Mouse (Mus musculus) cerebellum, adult 9-11 months (tissue): ENCODE data around the gene Igfbp7.

Experiments
- DNase-seq: peaks from one replicate; pipeline ENCODE4 v3.0.0; 2022

The Igfbp7 gene

DNA sequence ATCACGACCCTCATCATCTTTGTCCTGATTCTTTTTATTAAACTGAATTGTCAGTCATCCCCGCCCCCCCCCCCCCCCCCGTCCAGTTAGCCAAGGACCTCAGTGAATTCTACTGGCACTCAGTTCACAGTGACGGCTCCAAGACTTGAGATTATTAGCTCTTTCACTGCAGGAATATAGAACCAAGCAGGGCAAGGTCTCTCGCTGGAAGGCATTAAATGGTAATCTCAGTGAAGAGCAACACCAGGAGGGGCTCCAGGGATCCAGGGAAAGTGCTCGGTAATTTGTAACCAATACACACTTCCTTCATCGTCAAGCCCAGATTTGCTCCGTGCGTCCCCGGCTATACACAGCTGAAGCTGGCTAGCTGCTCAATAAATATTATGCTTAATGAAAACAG is 2.9 kb downstream of the Igfbp7 start:
- DNase-seq = no peak

DNA sequence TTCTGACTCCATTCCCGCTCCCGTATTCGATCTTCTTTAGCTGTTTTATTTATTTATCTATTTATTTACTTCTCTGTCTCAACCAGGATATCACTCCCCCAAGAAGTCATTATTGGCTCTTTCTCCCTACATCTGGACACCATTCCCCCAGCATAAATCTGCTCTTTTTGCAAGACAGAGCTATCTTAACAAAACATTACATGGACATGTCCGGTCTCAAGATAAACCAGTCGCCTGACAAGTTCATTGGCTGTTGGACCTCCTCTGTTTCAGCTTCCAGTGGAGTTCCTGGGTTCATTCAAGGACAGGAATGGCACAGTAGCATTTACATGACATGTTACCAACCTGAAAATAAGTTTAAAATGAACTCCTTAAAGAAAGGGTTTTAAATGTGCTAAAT is 4.9 kb downstream of the Igfbp7 start:
- DNase-seq = no peak

DNA sequence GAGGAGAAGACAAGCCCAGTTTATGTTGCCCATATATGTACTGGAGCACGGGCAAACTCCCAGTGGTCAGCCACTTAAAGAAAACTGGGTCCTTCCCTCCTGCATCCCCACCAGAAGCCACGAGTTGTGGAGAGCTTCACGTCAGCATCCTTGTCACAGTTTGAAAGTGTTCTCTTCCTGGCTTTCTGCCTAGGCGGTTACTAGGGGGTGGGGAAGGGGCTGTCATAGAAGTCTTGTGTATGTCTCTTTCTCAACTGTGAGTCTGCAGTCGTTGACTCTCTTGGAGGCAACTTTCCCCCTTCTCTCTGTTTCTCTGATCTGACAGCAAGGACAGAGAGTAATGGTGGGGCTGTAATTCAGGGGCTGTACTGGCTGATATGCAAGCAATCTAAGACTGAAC is 5.7 kb downstream of the Igfbp7 start:
- no peak for DNase-seq

DNA sequence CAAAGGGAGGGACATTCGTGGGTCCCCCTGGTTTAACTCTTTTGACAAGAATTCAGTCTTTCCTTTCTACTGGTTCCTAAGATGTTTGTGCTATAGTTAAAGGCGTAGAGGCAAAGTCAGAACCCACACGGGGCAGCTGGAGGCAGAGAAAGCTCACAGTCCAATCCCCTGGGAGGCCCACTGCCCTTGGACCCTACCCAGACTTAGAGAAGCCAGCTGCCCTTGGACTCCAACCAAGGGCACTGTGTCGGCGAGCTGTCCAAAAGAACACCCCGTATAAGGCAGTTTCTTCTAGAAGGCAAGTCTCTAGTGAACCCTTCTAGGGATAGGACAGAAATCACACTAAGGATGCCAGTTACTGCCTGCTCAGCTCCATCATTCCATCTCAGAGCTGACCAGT is 7.0 kb downstream of the Igfbp7 start:
- DNase-seq = no peak

DNA sequence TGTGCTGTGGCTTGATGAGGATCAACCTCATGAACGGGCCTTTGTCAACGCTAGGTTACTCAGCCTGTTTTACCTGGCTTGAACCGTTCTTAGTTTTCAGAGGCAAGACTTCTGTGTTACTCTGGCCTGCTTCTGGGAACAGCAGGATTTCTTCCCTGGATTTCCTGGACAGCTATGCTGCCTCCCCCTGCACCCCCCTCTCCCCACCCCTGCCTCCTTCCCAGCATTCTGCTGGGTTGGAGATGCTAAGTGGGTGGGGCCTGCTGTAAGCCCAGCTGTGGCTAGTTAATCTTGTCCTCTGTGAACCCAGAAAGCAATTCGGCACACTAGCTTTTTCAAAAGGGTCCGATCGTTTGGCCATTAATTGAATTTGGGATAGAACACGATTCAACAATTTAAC is 7.7 kb downstream of the Igfbp7 start:
- no peak for DNase-seq

DNA sequence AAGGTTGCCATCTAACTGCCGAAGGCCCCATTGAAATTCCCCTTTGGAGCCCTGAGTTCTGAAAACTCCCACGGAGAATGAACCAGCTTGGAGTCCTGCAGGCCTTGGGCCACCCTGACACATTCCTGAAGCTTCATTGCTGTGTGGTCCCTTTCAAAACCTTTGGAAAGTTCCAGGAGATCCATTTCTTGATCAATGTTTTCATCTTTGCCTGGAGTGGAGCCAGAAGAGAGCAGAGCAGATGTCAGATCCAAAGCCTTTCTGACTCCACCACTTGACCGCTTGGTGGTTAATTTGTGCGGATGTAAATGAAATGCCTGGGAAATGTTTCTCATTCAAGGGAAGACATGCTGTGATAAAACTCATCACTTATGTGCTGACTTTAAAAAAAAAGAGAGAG is 8.8 kb downstream of the Igfbp7 start:
- DNase-seq = no peak

DNA sequence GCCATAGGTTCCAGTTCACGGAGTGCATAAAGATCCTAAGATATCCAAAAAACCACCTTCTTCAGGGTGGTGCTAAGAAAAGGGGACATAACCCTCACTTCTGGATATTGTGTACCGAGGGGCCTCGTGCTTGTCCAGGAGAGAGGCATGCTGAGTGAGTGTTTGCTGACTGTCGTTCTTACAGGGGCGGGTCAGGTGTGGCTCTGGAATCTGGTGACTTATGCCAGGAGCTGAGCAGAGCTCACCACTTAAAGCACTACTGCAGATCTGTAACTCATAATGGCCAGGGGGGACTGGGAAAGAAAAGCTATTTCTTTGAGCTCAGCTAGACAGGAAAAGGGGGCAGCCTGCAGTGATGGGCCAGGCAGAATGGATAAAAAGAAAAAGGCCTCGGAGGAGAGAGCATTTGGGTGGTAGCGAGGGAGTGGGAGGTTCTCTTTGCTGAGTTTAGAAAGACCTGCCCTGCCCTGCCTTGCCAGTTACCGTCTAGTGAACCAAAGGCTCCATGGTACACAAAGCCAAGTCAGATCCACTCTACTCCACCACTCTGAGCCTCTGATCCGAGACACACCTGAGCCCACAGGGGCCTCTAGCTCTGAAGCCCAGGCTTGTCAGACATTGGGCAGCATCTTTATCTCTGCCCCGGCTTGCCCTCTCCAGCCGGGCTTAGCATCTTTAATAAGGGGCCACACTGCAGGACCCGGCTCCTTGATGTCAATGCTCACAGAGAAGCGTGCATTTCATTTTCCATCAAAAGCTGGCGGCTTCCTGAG is 9.4 kb downstream of the Igfbp7 start:
- DNase-seq = no peak

DNA sequence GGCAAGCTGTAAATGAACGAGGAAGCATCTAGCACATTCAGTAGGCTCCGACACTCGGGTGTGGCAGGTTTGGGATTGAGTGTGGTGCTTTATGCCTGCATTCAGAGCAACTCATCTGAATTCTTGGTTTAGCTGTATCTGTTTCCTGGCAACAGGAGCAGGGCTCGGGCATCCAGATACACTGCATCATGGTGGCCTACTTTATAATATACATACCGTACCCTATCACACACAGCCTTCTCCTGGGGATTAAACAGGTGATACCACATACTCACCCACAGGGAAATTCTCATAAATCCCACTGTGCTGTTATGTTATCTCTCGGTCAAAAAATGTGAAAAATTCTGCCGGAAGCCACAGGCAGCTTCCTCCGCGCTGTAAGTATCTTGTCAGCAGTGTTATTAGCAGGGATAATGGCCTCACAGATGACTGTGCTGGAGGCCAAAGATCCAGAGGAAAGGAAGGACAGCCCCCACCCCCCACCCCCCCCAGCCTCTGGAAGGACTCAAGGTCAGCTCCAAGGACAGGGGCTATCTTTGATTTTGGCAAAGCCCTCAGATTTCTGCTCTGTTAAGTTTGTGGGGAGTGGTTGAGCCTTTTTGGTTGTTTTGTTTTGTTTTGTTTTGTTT is 13.7 kb downstream of the Igfbp7 start:
- no peak for DNase-seq

DNA sequence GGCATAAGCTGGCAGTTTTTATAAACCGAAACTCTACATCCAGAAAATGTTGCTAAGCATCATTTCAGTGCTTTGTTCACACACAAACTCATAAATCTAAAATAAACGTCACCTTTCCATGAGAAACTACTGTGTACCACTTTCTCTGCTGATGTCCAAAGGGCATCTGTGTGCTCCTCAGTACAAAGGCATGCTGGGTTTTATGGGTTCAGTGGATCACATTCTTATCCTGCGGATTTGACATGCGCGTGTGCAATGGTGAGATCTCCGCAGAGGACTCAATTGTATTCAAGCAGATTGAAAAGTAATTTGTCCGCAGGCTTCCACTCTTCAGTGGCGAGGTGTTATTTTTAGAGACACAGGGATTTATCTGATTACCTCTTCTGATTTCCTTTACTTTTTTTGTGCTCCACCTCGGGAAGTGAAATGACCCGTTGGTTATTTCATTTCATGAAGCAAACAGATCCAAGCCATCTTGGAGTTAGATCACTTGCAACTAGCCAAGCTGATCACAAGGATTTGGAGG is 14.7 kb downstream of the Igfbp7 start:
- DNase-seq = no peak

DNA sequence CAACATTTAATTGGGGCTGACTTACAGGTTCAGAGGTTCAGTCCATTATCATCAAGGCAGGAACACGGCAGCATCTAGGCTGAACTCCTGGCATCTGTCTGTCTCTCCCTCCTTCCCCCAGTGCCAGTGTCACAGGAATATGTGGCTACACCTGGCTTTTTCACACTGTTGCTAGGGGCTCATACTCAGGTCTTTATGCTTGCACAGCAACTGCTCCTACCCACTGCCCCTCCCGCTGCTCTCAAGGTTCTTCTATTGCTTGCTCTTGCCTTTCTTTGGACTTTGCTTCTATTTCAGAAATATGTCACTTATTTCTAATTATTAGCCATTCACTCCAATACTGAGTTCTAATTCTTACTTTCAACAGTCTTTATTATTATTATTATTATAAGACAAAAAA is 17.6 kb downstream of the Igfbp7 start:
- no peak for DNase-seq

DNA sequence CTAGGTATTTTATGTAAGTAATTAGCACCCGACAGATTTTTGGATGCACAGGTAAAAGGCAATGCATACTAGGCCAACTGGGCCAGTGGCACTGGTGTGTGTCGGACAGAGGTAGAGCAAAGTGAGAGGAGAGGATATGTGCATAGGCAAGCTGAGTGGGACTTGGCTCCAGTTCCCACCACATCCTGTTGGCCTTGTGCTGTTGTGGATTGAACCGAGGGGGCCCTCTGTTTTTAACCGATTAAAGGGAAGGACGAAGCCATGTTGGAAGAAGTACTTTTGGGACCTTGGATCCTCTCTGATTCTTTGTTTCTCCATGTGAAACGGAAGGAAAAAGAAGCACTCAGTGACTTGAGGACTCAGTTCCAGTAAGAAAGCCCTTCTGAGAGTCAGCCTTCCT is 19.5 kb downstream of the Igfbp7 start:
- no peak for DNase-seq

DNA sequence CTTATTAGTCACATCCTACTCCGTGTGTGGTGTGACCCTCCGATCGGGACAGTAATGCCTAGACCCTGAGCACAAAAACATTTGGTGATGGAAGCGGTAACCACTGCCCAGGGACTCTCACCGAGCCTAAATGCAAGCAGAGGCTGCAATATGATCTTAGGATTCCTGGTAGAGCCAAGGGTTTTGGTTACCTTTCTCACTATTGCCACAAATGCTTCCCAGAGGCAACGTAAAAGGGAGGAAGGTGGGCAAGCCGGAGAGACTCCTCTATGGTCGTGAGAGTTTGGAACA is 20.5 kb downstream of the Igfbp7 start:
- DNase-seq = no peak

DNA sequence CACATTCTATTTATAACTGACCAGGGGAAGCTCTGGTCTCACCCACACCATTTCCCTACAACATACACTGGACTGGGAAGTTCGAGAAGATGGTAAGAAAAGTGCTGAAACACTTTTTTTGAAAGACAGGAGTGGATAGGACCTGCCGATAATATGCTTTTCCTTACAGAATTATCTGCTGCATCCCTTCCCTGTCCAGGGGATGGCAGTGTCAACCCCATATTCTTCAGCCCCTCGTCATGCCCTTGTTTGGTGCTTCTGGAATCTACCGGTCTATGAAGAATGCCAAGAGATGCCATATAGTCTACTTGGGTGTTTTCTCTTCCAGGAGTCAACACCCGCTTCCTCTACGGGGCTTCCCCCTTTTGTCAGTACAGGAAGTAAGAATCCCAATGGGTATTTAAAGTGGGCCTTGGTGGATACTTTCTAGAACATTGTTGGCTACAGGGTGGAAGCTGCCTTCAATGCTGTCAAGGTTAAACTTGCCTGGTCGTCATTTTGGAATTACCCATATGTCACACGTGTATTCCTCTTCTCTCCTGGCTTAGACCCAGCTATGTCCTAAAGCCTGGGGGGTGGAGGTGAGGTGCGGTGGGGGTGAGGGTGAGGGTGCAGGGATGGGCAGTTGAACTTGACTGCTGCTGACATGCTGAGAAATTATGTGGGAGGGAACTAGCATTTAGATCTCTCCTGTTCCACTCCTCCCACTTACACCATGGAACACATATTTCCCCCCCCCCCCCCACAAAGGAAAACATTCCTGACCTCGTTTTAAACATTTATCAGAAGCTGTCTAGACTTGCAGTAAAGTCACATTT is 21.0 kb downstream of the Igfbp7 start:
- no peak for DNase-seq

DNA sequence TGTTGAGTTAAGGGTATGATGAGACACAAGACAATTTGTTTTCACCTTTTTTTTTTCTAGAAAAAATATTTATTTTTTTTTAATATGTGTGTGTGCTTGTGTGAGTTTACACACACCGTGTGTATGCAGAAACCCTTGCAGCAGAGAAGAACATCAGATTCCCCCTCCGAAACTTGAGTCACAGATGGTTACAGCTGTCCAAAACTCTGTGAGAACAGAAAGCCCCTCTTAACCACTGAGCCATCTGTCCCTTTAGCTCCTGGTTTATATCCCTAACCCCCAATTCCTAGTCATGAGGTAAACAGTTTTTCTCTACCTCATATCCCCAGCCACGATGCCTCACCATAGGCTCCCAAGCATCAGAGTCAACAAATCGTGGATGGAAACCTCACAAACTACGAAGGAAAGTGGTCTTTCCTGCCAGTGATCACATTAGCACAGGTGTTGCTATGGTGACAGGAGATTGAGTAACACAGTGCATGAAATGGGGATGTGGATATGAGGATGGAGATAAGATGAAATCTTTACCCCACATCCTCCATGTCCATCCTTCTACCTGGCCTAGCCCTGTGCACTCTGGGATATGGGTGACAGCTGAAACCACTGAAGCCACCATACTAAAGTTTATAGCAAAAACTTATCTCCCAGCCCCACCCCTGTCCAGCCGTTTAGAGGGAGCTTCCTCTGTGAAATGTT is 21.8 kb downstream of the Igfbp7 start:
- no peak for DNase-seq

DNA sequence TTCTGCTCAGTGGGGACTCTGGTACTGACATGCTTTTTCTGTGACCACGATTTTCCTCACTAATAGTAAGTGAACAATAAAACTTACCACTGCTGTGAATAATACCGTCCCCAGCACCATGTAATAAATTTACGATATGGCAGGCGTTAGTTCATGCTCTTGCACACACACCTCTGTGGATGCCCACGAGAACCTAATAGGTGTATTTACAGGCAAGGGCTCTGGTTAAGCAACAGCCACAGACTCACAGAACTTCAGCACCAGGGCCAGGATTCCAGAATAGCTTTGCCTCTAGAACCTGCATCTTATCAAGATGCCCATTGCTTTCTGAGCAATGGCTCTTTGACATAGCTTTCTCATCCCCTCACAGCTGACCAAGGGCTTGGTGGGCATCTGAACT is 22.6 kb downstream of the Igfbp7 start:
- DNase-seq = no peak

DNA sequence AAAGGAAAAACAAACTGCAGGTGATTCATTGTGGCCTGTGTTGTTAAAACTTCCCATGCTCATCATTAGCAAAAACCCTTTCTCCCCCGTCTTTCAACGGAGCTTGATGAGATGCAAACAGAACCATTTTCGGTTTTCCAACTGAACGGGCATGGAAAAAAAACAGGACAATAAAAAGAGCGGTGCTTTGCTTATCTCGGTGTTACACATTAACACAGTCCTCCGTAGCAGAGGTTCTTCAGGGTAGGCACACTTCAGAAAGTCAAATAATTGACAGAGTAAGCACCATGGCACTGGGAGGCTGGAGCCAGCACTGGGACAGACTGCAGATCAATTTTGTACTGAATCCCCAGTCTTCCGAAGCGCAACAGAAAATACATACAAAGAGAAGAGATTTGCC is 23.1 kb downstream of the Igfbp7 start:
- DNase-seq = no peak

DNA sequence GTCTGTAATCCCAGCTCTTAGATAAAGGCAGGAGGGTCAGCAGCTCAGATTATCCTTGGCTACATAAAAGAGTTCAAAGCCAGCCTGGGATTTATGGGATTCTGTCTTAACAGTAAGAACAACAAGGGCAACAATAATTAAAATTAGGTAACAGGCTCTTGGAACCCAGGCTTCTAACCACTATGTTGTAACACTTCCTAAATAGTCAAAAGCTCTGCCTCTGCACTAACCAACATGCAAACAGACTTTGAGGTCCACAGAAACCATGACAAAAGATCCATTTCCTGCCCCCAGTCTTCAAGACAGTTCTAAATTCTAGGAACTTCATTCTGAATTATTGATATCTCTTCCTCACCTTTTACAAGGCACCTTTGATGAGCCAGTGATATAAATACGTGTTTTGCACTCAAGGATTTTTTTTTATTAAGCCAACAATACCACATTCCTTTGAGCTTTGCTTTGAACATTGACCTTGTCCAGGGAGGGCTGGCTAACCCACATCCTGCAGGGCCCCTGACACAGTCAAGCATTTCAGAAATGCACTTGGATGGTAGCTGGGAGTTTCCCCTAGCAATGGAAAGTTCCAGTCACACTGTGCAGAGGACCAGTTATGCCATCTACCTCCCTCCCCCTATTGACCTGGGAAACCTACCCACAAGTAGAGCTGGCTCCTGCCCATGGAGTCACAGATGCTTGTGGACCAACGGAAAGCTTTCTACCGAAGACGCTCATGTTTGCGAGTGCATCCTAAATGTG is 23.9 kb downstream of the Igfbp7 start:
- DNase-seq = no peak

DNA sequence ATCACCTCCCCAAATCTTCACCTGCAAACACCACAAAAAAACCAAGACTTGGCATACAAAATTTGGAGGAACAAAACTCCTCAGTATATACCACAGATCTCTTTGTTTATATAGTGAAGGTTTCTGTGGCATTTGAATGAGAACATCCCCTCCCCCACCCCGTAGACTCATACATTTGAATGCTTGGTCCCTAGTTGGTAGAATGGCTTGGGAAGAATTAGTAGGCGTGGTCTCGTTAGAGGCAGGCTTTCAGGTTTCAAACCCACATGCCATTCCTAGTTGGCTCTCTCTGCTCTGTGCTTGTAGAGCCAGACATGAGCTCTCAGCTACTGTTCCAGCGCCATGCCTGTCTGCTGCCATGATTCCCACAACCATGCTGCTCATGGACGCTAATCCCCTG is 26.2 kb downstream of the Igfbp7 start:
- DNase-seq = no peak

DNA sequence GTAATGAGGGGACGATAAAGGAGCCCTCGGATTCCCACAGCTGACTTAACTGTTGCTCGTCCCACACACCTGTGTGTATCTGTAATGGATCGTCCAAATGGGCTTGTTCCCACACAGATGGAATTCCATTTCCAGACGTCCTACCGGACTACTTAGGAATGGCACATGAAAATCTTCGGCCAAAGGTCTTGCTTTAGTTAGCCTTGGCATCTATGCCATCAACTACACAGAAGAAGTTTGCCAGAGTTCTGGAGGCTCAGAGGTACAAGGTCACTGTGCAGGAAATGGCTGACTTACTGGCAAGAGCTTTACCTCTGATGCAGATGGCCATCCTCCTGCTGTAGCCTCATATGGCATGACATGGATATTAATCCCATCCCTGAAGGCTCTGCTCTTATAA is 26.6 kb downstream of the Igfbp7 start:
- DNase-seq = no peak

DNA sequence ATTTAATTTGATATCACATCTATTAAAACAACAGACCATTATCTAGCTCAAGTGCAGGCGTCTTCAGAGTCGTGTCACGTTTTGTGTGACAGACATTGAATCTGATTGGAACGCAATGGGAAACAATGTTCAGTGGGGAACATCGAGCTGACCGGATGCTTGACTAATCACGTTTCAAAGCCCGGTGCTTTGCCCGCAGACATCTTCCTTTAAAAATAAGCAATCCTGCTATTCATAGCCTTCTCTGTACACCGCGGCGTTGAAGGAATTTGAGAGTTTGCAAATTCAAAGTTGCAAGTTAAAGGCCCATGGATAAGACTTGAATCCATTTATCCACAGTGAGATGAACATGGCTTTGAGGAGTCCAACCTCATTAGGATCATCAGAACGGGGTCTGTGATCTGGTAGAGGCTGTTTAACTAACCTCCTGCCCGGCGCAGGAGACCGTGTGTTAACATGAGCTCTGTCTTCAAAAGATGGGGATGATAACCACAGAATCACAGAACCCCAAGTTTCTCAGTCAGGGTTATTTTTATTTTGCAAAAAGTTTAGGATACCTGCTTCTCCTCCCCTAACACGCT is 27.4 kb downstream of the Igfbp7 start:
- no peak for DNase-seq

DNA sequence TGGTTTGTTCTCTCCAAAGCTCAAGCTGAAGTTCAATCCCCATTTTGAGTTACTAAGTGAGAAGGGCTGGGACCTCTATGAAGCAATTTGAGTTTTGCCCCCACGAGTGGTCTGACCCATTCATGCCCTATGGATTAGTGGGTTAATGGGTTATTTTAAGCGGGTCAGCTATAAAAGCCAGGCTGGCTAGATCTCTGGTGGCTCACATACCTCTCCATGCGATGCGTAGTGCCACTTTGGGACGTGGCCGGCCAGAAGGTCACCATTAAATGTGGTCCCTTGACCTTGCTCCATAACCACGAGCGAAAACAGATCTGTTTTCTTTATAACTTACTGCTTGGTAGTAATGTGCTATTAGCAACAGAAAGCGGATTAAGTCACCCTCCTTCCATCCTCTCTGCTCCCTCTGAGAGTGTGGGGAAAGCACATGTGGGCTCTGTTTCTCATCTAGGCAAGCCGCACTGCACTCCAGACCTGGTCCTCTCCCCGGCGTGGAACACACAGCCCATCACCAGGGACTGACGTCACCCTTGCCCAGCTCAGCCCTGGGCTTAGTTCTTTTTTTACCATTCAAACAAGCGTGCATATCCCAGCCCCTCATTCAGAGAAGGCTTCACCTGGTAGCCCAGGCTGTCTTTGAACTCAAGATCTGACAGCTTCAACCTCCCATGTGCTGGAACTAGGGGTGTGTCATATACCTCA is 28.3 kb downstream of the Igfbp7 start:
- no peak for DNase-seq

DNA sequence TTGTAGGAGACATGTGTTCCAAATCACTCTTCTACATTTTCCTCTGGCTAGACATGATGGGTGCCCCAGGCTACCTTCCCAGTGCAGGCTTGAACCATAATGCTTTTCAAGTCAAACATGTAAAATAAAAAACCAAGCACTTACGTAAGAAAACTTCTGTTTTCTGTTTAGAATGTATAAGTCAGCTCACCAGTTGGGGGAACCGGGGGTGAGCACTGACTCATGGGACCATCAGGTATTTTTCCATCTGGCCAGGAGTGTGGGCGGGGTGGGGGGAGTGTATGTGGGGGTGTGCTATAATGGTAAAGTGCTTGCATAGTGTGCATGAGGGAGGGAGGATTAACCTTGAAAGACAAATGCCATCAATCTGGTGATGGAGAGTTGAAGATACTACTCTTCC is 29.8 kb downstream of the Igfbp7 start:
- no peak for DNase-seq
